Mouse (Mus musculus) intestine, embryonic 16.5 days (tissue): ENCODE measurements around the gene Acad9. TPM values are rescaled to one million over a fixed set of nuclear protein-coding genes. Genes with fewer than 3 reads are reported as not detected.
"Not testable (repeated sequence)": the region's sequence is repeated elsewhere in the genome, so short reads cannot be mapped to it uniquely, and the experiment has no call there.

Experiments
- ATAC-seq: fragments of 200-750 bp; cut with Nextera tagmentation; 2 replicates; pipeline ENCODE4 v1.8.0; 2017; ENCODE audit warnings: moderate TSS enrichment, moderate library complexity
- H3K27ac ChIP-seq: fragments of 300-500 bp; sonication (generic); 2 replicates; pipeline ENCODE4 v1.5.1; 2014; ENCODE audit warnings: mild to moderate bottlenecking, low read length
- H3K27me3 ChIP-seq: fragments of 300-500 bp; sonication (generic); replicated peaks from 2 replicates; pipeline ENCODE4 v1.6.1; 2014; ENCODE audit warnings: low read length, control low read depth, mixed read lengths; ENCODE audit not compliant: control insufficient read depth, insufficient read depth
- H3K36me3 ChIP-seq: fragments of 300-500 bp; sonication (generic); 2 replicates; pipeline ENCODE4 v1.6.1; 2014; ENCODE audit warnings: low read length, control low read depth; ENCODE audit not compliant: control insufficient read depth, insufficient read depth
- H3K4me1 ChIP-seq: fragments of 300-500 bp; sonication (generic); 2 replicates; pipeline ENCODE4 v1.6.1; 2014; ENCODE audit warnings: low read length, control low read depth, mixed read lengths; ENCODE audit not compliant: control insufficient read depth, insufficient read depth
- H3K4me2 ChIP-seq: fragments of 300-500 bp; sonication (generic); 2 replicates; pipeline ENCODE4 v1.6.1; 2014; ENCODE audit warnings: low read depth, low read length, control low read depth
- H3K4me3 ChIP-seq: fragments of 300-500 bp; sonication (generic); 2 replicates; pipeline ENCODE4 v1.5.1; 2014; ENCODE audit warnings: mild to moderate bottlenecking, low read length
- H3K9ac ChIP-seq: fragments of 300-500 bp; sonication (generic); 2 replicates; pipeline ENCODE4 v1.6.1; 2014; ENCODE audit warnings: low read depth, low read length
- H3K9me3 ChIP-seq: fragments of 300-500 bp; sonication (generic); 2 replicates; pipeline ENCODE4 v1.6.1; 2016; ENCODE audit warnings: low read length, control low read depth; ENCODE audit not compliant: control insufficient read depth
- WGBS: fragments of 180-500 bp; shearing (Covaris S2); extraction: QIAGEN DNeasy Blood & Tissue Kit; methylation state at CpG from one replicate; pipeline ENCODE4 v1.1.7; 2014; 5-methylcytosine and 5-hydroxymethylcytosine counted together
- polyA plus RNA-seq: library from polyadenylated mRNA; unstranded; fragments of >200 nt; fragmentation: Nextera tagmentation; extraction: Ambion mirVana; gene quantifications from 2 replicates; pipeline ENCODE4 v1.2.1, GENCODE M21; 2015

The Acad9 gene
- polyA plus RNA-seq, 1 experiment from 2014 or later = 80.3 TPM

- H3K27ac ChIP-seq = no peak overlapping the region
- 92% methylated on average over 4 of the region's 4 CpGs for WGBS
- H3K9ac ChIP-seq = no peak overlapping the region
- no peaks in the 10 kb centered on the region for H3K27me3 ChIP-seq
- H3K4me1 ChIP-seq = no peaks in the 10 kb centered on the region
- peaks cover 23% of the 10 kb centered on the region for H3K36me3 ChIP-seq
- no peaks in the 10 kb centered on the region for H3K9me3 ChIP-seq
- H3K4me3 ChIP-seq = no peak overlapping the region
- no peak overlapping the region for H3K4me2 ChIP-seq
- no peak for ATAC-seq
These were observed 17.1 kb downstream of the Acad9 start for GRCm38 (mm10) chr3:36082843-36083242.

GRCm38 (mm10) chr3:36083381-36083780 lies 17.6 kb downstream of the Acad9 start:
- no peak overlapping the region for H3K9ac ChIP-seq
- no peak overlapping the region for H3K27ac ChIP-seq
- peaks cover 22% of the 10 kb centered on the region for H3K36me3 ChIP-seq
- no peaks in the 10 kb centered on the region for H3K4me1 ChIP-seq
- H3K4me2 ChIP-seq = no peak overlapping the region
- no peaks in the 10 kb centered on the region for H3K27me3 ChIP-seq
- no peak for ATAC-seq
- H3K4me3 ChIP-seq = no peak overlapping the region
- no peaks in the 10 kb centered on the region for H3K9me3 ChIP-seq
- WGBS = 91% methylated on average over 7 of the region's 7 CpGs

- H3K4me3 ChIP-seq = no peak overlapping the region
- no peaks in the 10 kb centered on the region for H3K9me3 ChIP-seq
- H3K4me1 ChIP-seq = no peaks in the 10 kb centered on the region
- no peak for ATAC-seq
- no peak overlapping the region for H3K27ac ChIP-seq
- H3K27me3 ChIP-seq = no peaks in the 10 kb centered on the region
- H3K9ac ChIP-seq = no peak overlapping the region
- 91% methylated on average over 5 of the region's 5 CpGs for WGBS
- H3K36me3 ChIP-seq = peaks cover 26% of the 10 kb centered on the region
- no peak overlapping the region for H3K4me2 ChIP-seq
These were observed 19.6 kb downstream of the Acad9 start for GRCm38 (mm10) chr3:36085394-36085793.

DNA sequence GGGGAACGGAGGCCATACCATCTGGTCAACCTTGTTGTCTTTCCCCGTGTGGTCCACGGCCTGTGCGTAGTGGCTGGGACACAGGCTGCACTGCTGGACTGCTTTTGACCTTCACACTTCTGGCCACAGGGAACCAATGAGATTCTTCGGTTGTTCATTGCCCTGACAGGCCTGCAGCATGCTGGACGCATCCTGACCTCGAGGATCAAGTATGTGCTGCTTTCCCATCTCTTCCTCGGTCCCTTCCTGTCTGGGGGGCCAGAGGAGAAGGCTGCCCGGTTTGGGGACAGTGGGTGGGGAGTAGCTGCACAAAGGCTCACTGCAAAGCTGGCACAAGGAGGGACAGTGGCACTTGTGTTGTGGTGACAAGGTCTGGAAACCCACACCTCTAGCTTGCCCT lies 21.8 kb downstream of the Acad9 start:
- H3K27ac ChIP-seq = no peak overlapping the region
- no peak overlapping the region for H3K4me2 ChIP-seq
- H3K36me3 ChIP-seq = peaks cover 28% of the 10 kb centered on the region
- no peak overlapping the region for H3K9ac ChIP-seq
- H3K9me3 ChIP-seq = no peaks in the 10 kb centered on the region
- ATAC-seq = no peak
- WGBS = 91% methylated on average over 9 of the region's 9 CpGs
- H3K4me3 ChIP-seq = no peak overlapping the region
- no peaks in the 10 kb centered on the region for H3K4me1 ChIP-seq
- H3K27me3 ChIP-seq = no peaks in the 10 kb centered on the region

- Histone ChIP-seq H3K27ac (no peak overlapping the region), H3K4me2 (no peak overlapping the region), H3K9ac (no peak overlapping the region), H3K36me3 (0 out of 2 replicates have a peak, but pooled peaks cover 4% of the 10 kb centered on the region), H3K4me3 (no peak overlapping the region), H3K4me1 (no peaks in the 10 kb centered on the region), H3K9me3 (no peaks in the 10 kb centered on the region), H3K27me3 (no peaks in the 10 kb centered on the region)
- WGBS = 98% methylated on average over 2 of the region's 2 CpGs
- ATAC-seq = no peak
These were observed 29.6 kb downstream of the Acad9 start for GRCm38 (mm10) chr3:36095371-36095770.

DNA sequence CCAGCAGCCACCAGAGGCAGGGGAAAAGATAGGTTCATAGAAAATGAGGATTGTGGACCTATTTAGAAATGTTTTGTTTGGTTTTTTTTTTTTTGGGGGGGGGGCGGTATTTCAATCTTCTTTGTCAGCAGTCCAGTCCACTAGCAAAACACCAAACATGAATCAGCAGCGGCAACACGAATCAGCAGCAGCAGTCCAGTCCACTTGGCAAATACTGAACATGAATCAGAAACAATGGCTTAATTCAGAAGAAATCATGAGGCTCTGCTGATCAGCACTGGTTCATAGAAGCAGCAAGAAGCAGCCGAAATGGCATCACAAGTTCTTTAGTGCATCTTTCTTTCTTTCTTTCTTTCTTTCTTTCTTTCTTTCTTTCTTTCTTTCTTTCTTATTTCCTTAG lies 50.3 kb downstream of the Acad9 start:
- Histone ChIP-seq H3K9ac (no peak overlapping the region), H3K27me3 (no peaks in the 10 kb centered on the region), H3K4me1 (no peaks in the 10 kb centered on the region), H3K4me2 (no peak overlapping the region), H3K36me3 (no peaks in the 10 kb centered on the region), H3K4me3 (no peak overlapping the region), H3K9me3 (no peaks in the 10 kb centered on the region), H3K27ac (no peak overlapping the region)
- WGBS = 82% methylated on average over 4 of the region's 4 CpGs
- ATAC-seq = no peak

GRCm38 (mm10) chr3:36119684-36120548 lies 54.1 kb downstream of the Acad9 start:
- Histone ChIP-seq H3K36me3 (no peaks in the 10 kb centered on the region), H3K9ac (no peak overlapping the region), H3K27me3 (no peaks in the 10 kb centered on the region), H3K4me2 (no peak overlapping the region), H3K9me3 (no peaks in the 10 kb centered on the region), H3K27ac (no peak overlapping the region), H3K4me3 (no peak overlapping the region), H3K4me1 (no peaks in the 10 kb centered on the region)
- ATAC-seq = no peak

GRCm38 (mm10) chr3:36126176-36126575 lies 60.4 kb downstream of the Acad9 start:
- not testable (repeated sequence) for H3K9me3 ChIP-seq, H3K27me3 ChIP-seq, ATAC-seq, H3K4me2 ChIP-seq, H3K36me3 ChIP-seq, H3K9ac ChIP-seq, H3K4me3 ChIP-seq, H3K27ac ChIP-seq, H3K4me1 ChIP-seq
- 90% methylated on average over 9 of the region's 9 CpGs for WGBS

DNA sequence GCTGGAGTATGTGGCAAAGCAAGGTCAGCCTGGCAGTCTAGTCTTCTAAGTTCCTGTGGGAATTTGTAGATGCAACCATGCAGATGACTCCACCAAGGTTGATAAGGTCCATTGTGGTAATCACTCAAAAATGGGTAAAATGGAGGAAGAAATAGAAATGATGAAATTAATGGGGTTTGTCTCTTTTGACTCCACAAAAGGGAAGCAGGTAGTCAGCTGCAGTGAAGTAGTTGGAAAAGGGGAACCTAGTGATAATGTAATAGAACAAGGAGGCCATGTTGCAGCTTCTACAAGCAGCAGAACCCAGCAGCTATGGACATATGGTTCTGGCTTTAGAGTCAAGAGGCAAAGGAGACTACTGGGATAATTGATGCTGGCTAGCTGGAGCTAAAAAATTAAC lies 70.4 kb downstream of the Acad9 start:
- Histone ChIP-seq H3K4me3 (no peak overlapping the region), H3K4me2 (no peak overlapping the region), H3K9me3 (no peaks in the 10 kb centered on the region), H3K4me1 (no peaks in the 10 kb centered on the region), H3K27ac (no peak overlapping the region), H3K9ac (no peak overlapping the region), H3K27me3 (no peaks in the 10 kb centered on the region), H3K36me3 (no peaks in the 10 kb centered on the region)
- no peak for ATAC-seq

DNA sequence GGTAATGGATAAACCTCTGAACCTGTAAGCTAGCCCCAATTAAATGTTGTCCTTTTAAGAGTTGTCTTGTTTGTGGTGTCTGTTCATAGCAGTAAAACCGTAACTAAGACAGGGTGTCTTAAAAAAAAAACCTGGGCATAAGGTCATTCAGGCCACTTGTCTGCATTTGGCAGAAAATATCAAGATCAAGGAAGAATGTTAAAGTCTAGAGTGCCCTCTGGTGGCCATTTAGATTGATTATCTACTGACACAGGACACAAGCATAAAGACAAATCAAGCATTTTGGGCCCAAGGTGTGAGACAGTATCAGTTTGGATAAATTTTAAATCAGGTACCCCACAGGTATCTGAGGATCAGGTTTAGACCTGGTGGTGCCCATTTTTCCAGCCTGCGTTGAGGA lies 71.8 kb downstream of the Acad9 start:
- Histone ChIP-seq H3K27me3 (no peaks in the 10 kb centered on the region), H3K36me3 (no peaks in the 10 kb centered on the region), H3K4me2 (no peak overlapping the region), H3K9ac (no peak overlapping the region), H3K4me1 (no peaks in the 10 kb centered on the region), H3K9me3 (no peaks in the 10 kb centered on the region), H3K4me3 (no peak overlapping the region), H3K27ac (no peak overlapping the region)
- no peak for ATAC-seq
- WGBS = 44% methylated on average over 2 of the region's 2 CpGs
